Mouse (Mus musculus) stomach, embryonic 16.5 days (tissue): Measurements from ENCODE around the gene Zfp420. TPM values are rescaled to one million over a fixed set of nuclear protein-coding genes. Genes with fewer than 3 reads are reported as not detected.

ENCODE experiments used
- ATAC-seq: fragments of 200-750 bp; cut with Nextera tagmentation; 2 replicates; pipeline ENCODE4 v1.8.0; 2017; ENCODE audit warnings: moderate number of reproducible peaks, moderate TSS enrichment; ENCODE audit not compliant: insufficient read depth, low FRiP score
- H3K27ac ChIP-seq: fragments of 300-500 bp; sonication (generic); 2 replicates; pipeline ENCODE4 v1.5.1; 2014; ENCODE audit warnings: low read length
- H3K27me3 ChIP-seq: fragments of 300-500 bp; sonication (generic); 2 replicates; pipeline ENCODE4 v1.6.1; 2014; ENCODE audit warnings: low read length, control low read depth, mixed read lengths; ENCODE audit not compliant: control insufficient read depth, insufficient read depth
- H3K36me3 ChIP-seq: fragments of 300-500 bp; sonication (generic); 2 replicates; pipeline ENCODE4 v1.6.1; 2014; ENCODE audit warnings: low read length; ENCODE audit not compliant: control insufficient read depth, insufficient read depth
- H3K4me1 ChIP-seq: fragments of 300-500 bp; sonication (generic); 2 replicates; pipeline ENCODE4 v1.6.1; 2014; ENCODE audit warnings: low read length, control low read depth, mixed read lengths; ENCODE audit not compliant: control insufficient read depth, insufficient read depth
- H3K4me2 ChIP-seq: fragments of 300-500 bp; sonication (generic); 2 replicates; pipeline ENCODE4 v1.6.1; 2014; ENCODE audit warnings: low read depth, low read length, mixed read lengths
- H3K4me3 ChIP-seq: fragments of 300-500 bp; sonication (generic); replicated peaks from 2 replicates; pipeline ENCODE4 v1.5.1; 2014; ENCODE audit warnings: mild to moderate bottlenecking, low read length
- H3K9ac ChIP-seq: fragments of 300-500 bp; sonication (generic); 2 replicates; pipeline ENCODE4 v1.6.1; 2014; ENCODE audit warnings: low read length
- H3K9me3 ChIP-seq: fragments of 300-500 bp; sonication (generic); replicated peaks from 2 replicates; pipeline ENCODE4 v1.6.1; 2016; ENCODE audit warnings: low read length, control low read depth; ENCODE audit not compliant: control insufficient read depth
- WGBS: fragments of 180-500 bp; shearing (Covaris S2); extraction: QIAGEN DNeasy Blood & Tissue Kit; methylation state at CpG from one replicate; pipeline ENCODE4 v1.1.7; 2014; 5-methylcytosine and 5-hydroxymethylcytosine counted together
- polyA plus RNA-seq: library from polyadenylated mRNA; unstranded; fragments of >200 nt; fragmentation: Nextera tagmentation; extraction: Ambion mirVana; gene quantifications from 2 replicates; pipeline ENCODE4 v1.2.1, GENCODE M21; 2015

The Zfp420 gene
- 6.1 and 7.1 TPM in 2 replicates for polyA plus RNA-seq

DNA sequence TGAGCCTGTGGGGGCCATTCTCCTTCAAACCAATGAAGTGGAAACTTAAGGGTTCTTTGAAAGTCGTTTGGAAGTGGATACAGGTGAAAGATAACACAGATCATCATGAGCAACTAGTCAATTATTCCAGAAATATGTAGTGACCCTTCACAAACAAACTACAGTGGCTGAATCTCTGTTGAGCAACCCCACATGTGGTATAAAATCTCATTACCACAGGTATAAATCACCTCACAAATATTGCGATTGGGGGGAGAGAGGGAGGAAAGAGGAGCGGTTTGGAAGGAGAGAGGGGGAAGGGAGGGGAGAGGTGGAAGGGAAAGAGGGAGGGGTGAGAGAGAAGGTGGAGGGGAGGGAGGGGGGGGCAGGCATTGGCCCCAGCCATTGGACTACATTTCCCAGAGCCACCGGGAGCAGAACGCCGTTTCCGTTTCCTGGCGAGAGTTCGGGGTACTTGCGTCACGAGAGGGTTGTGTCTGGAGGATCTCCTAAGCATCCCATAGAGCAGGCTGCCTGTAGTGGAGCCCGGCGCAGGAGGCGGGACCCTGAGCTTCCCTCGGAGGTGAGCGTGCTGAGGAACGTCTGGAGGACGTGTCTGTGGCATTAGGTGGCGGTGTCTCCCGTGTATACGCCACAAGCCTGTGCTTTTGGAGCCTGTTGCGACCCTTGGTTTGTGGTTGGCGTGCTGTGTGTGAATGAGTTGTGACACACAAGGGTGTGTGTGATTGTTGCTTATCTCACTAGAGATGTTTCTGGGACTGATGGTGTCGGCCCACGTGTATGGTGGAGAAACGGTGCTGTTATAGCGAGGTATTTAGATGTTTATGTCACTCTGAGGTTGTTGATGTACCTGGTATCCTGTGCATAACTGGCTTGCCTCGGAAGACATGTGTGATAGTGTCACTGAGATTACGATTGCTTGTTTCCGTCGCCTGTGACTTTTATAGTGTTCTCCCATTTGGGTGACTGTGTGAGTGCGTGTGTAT lies at the start of gene Zfp420:
Gene Zfp420 (plus strand): TSS at position 448 of the 986 bp plus-strand sequence.
- H3K27ac ChIP-seq: no peak within 1 kb of the TSS
- peak within 1 kb of the TSS; percentile 91 for H3K4me2 ChIP-seq
- WGBS: 5% methylated on average over 32 of the region's 32 CpGs

DNA sequence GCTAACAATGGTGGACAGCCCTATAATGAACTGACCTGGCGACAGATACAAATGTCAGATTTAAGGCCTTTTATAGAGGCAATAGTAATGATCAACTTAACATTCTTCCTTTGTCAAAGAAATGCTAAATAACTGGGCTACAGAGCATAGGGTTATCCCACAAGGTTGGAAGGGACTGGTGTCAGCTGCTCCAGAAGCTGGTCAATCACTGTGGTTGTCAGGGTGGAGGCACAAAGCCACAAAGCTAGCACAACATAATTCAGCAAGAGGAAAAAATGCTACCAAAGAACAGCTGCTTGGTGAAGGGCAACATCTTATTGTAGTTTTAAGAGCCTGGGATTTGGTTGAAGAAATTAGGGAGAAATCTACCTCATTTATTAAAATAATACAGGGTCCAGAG lies 47.5 kb upstream of the Zfp420 start:
- H3K9me3 ChIP-seq: no peaks in the 10 kb centered on the region
- ATAC-seq: no peak
- no peak overlapping the region for H3K27ac ChIP-seq
- H3K4me3 ChIP-seq: no peak overlapping the region
- no peaks in the 10 kb centered on the region for H3K27me3 ChIP-seq
- H3K4me2 ChIP-seq: no peak overlapping the region
- 94% methylated on average over 1 of the region's 1 CpGs for WGBS
- H3K4me1 ChIP-seq: peaks cover 14% of the 10 kb centered on the region
- H3K36me3 ChIP-seq: no peaks in the 10 kb centered on the region
- H3K9ac ChIP-seq: no peak overlapping the region

More for the DNA sequence above, at the start of gene Zfp420:
- Histone ChIP-seq H3K4me3 (peak within 1 kb of the TSS; percentile 83), H3K4me1 (peaks cover 5% of the 10 kb centered on the region; the same call in 1 of the 2 replicates), H3K27me3 (no peaks in the 10 kb centered on the region), H3K9ac (peak within 1 kb of the TSS; percentile 79), H3K36me3 (no peaks in the 10 kb centered on the region), H3K9me3 (no peaks in the 10 kb centered on the region)
- ATAC-seq: peak; percentile 96

DNA sequence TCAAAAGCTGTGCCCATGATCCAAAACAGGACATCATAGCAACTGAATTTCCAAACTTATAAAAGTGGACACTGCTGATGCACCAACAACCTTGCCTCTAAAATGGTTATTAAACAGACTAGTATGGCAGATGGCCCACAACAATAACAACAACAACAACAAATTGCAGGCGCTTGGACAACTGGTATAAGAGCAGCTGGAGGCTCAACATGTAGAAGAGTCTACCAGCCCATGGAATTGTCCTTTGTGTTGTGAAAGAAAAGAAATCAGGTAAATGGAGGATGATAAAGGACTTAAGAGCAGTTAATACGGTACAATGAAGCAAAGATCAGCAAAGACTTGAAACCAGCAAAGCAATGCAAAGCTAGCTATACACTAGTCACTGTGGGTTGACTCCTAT lies 45.4 kb upstream of the Zfp420 start:
- H3K9ac ChIP-seq: no peak overlapping the region
- H3K27ac ChIP-seq: no peak overlapping the region
- H3K4me1 ChIP-seq: peaks cover 20% of the 10 kb centered on the region
- ATAC-seq: no peak
- no peaks in the 10 kb centered on the region for H3K27me3 ChIP-seq
- H3K4me2 ChIP-seq: no peak overlapping the region; the same call in 1 of the 2 replicates
- no peak overlapping the region for H3K4me3 ChIP-seq
- H3K36me3 ChIP-seq: no peaks in the 10 kb centered on the region
- 91% methylated on average over 2 of the region's 2 CpGs for WGBS
- no peaks in the 10 kb centered on the region for H3K9me3 ChIP-seq

DNA sequence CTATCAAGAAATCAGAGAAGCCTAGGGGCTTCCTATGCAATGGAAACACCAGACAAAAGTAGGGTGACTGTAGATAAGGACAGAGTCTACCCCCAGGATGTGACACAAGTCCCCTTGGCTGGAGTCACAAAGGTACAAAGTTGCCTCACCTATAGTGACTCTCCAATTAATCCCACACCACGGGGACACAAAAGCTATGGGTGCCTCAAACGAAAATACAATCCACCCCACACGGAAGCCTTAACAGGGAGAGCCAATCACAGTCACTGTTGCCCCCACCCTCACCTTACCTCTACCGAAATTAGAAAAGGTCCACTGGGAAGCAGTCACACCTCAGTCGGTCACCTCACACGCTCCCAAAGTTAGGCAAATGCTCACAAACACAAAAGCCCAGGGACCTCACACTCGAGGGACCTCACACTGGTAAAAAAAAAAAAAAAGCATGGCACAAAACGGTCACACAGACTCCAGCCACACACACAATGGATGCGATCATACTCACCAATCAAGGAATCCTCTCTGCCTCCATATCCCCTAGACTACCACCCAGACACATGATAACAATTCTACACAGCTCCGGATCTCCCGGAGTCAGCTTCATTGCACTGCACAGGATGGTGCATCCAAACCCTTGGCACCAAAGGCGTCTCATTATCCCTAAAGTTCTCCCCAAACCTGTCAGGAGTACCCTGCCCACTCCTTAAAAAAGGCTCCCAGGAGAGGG lies 44.6 kb upstream of the Zfp420 start:
- peak; percentile 30 for ATAC-seq
- H3K27me3 ChIP-seq: no peaks in the 10 kb centered on the region
- 1% methylated on average over 12 of the region's 12 CpGs for WGBS

DNA sequence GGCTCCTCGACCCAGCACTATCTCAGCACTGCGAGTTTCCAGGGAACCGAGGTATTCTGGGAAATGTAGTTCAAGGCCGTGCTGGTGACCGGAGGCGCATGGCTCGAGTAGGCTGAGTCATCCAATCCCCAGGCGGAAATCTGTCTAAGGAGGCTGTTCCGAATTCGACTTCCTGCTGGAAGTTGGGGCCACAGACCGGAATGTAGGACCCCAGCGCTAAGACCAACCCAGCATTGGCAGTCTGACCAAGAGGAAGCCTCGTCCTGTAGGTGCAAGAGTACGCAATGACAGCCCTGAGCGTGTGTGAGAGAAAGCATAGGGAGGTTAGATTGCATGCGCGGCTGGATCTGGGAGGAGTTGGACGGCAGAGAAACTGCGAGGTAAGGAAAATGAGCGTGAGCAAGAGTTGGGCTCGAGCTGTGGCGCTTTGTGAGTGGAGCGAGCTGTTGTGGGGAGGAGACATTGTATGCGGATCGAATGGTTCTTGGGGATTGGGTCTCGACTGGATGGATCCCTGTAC lies 43.8 kb upstream of the Zfp420 start, which contains the start of gene Zfp790:
Gene Zfp790 (plus strand): TSS at position 205 of the 520 bp plus-strand sequence.
- peak; percentile 94 for ATAC-seq
- Histone ChIP-seq H3K9me3 (no peaks in the 10 kb centered on the region), H3K27ac (peak within 1 kb of the TSS; percentile 74), H3K4me2 (peak within 1 kb of the TSS; percentile 73), H3K9ac (peak within 1 kb of the TSS; percentile 83), H3K36me3 (no peaks in the 10 kb centered on the region), H3K4me1 (peaks cover 22% of the 10 kb centered on the region), H3K27me3 (no peaks in the 10 kb centered on the region), H3K4me3 (peak within 1 kb of the TSS; percentile 51)
- WGBS: under 1% methylated on average over 26 of the region's 26 CpGs

More for the DNA sequence above, 44.6 kb upstream of the Zfp420 start:
- peaks cover 22% of the 10 kb centered on the region for H3K4me1 ChIP-seq
- H3K27ac ChIP-seq: peak overlapping the region; percentile 56; the same call in 1 of the 2 replicates
- H3K36me3 ChIP-seq: no peaks in the 10 kb centered on the region
- peak overlapping the region; percentile 51 for H3K4me3 ChIP-seq
- peak overlapping the region; percentile 83 for H3K9ac ChIP-seq
- H3K9me3 ChIP-seq: no peaks in the 10 kb centered on the region
- peak overlapping the region; percentile 73 for H3K4me2 ChIP-seq

DNA sequence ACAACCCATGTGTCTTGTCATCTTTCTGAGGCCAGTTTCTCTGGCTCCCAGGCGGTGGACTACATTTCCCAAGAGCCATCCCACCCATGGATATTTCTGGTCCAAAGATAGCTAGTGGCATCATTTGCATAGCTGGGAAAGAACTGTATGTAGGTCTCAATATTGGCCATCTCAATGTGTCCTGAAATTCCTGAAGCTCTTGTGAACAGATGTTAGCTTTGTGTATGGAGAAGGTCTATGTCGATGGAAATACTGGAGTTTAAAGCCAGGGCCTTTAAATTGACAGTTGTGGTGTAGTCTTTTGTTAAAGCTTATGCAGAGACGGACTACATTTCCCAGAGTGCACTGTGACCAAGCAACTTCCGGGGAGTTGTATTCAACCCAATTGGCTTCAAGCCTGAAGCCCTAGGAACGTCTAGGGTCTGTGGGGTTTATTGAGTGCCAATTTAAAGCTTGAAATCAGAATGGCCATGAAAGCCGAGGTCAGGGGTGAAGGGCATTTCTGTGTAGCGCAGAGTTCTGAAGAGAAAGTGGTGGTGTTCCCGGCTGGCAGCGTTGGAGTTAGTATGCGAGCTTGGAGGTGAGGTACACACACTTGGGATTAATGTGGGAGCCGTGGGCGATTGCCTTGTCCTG lies 41.0 kb upstream of the Zfp420 start:
- Histone ChIP-seq H3K4me3 (peak overlapping the region; percentile 70), H3K4me1 (peaks cover 22% of the 10 kb centered on the region), H3K9ac (peak overlapping the region; percentile 78), H3K4me2 (peak overlapping the region; percentile 77), H3K27me3 (no peaks in the 10 kb centered on the region), H3K9me3 (no peaks in the 10 kb centered on the region), H3K36me3 (no peaks in the 10 kb centered on the region; the same call in 1 of the 2 replicates), H3K27ac (peak overlapping the region; percentile 51; the same call in 1 of the 2 replicates)
- ATAC-seq: peak; percentile 49
- 2% methylated on average over 12 of the region's 12 CpGs for WGBS

DNA sequence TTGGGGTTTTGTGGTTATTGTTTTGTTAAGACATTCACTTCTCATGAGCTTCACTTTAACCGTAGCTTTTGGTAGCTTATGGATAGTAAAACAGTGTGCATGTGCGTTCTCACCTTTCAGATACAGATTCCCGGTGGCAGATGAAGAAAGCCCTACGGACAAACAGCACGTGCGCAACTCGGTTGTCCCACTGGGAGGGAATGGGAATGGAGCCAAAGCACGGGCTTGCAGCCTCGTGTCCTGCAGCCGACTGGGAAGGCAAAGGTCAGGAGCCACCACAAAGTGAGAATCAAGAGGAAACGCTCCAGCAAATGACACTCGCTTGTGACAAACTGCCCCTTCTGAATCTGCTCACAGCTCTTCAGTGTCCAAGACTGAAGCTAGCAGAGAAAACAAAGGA lies 31.8 kb upstream of the Zfp420 start:
- Histone ChIP-seq H3K4me1 (no peaks in the 10 kb centered on the region), H3K27me3 (no peaks in the 10 kb centered on the region), H3K27ac (no peak overlapping the region), H3K9ac (no peak overlapping the region), H3K4me3 (no peak overlapping the region), H3K36me3 (peaks cover 41% of the 10 kb centered on the region), H3K9me3 (0 out of 2 replicates have a peak, but pooled peaks cover 10% of the 10 kb centered on the region), H3K4me2 (no peak overlapping the region)
- 91% methylated on average over 12 of the region's 12 CpGs for WGBS
- ATAC-seq: no peak

DNA sequence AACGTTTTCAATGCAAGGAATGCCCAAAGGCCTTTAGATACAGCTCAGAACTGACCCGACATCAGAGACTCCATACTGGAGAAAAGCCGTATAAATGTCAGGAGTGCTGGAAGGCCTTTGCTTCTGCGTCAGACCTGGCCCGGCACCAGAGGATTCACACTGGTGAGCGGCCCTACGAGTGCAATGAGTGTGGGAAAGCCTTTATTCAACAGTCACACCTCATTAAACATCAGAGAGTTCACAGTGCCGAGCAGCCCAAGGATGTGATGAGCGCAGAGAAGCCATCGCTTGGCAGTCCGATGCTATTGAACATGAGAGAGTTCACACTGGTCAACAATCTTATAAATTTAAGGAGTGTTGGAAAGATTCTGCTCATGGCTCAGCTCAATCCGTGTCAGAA lies 30.0 kb upstream of the Zfp420 start:
- H3K27ac ChIP-seq: no peak overlapping the region

More for the DNA sequence above, 30.0 kb upstream of the Zfp420 start:
- Histone ChIP-seq H3K4me2 (no peak overlapping the region), H3K4me3 (no peak overlapping the region), H3K9ac (no peak overlapping the region), H3K4me1 (no peaks in the 10 kb centered on the region), H3K36me3 (peaks cover 41% of the 10 kb centered on the region), H3K27me3 (no peaks in the 10 kb centered on the region), H3K9me3 (0 out of 2 replicates have a peak, but pooled peaks cover 10% of the 10 kb centered on the region)
- 90% methylated on average over 12 of the region's 12 CpGs for WGBS
- no peak for ATAC-seq
